Mouse (Mus musculus): Measurements from ENCODE around the gene Gm49721.
A peak's percentile ranks its signal among the peaks of the same experiment; 100 is the strongest.
"Not testable (repeated sequence)": the region's sequence is repeated elsewhere in the genome, so short reads cannot be mapped to it uniquely, and the experiment has no call there.

The Gm49721 gene

GRCm38 (mm10) chr17:6978287-6979248, at the start of gene Gm49721:
Gene Gm49721 (plus strand): TSS chr17:6978904.
- DNase-seq (ENCODE audit: low read depth, low spot score): not testable (repeated sequence)

- not testable (repeated sequence) for DNase-seq (ENCODE audit: low read depth, low spot score)
These were observed 47.1 kb upstream of the Gm49721 start for GRCm38 (mm10) chr17:6931625-6932024.

DNA sequence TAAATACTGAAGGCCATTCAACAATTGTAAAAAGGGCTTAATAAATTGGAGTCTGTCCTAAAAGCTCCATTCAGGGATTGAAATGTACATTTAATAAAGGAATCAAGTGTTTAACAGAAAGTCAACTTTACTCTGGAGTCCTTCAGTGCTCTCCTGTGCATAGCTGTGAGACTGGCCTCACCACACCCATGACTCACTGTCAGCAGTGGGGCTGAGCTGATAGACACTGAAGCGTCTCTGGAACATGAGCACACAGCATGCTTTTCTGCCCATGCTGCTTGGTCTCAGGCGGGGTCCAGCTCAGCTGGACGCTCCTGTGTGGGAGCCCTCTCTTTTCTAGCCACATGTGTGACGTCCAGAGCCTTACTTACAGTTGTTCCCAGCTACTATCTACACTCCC, 36.1 kb upstream of the Gm49721 start:
- not testable (repeated sequence) for DNase-seq (ENCODE audit: low read depth, low spot score)

- DNase-seq (ENCODE audit: low read depth, low spot score): not testable (repeated sequence)
These were observed 31.1 kb upstream of the Gm49721 start for GRCm38 (mm10) chr17:6947637-6947983.

- peak; percentile 86 for DNase-seq (ENCODE audit: low read depth, low spot score)
These were observed 30.5 kb upstream of the Gm49721 start, which contains the start of gene Rsph3b for GRCm38 (mm10) chr17:6947984-6948768. Gene Rsph3b (minus strand): TSS chr17:6948682.

GRCm38 (mm10) chr17:6948769-6949228, 29.9 kb upstream of the Gm49721 start:
- DNase-seq (ENCODE audit: low read depth, low spot score): not testable (repeated sequence)

- not testable (repeated sequence) for DNase-seq (ENCODE audit: low read depth, low spot score)
These were observed 19.8 kb upstream of the Gm49721 start for GRCm38 (mm10) chr17:6958881-6959280.

DNA sequence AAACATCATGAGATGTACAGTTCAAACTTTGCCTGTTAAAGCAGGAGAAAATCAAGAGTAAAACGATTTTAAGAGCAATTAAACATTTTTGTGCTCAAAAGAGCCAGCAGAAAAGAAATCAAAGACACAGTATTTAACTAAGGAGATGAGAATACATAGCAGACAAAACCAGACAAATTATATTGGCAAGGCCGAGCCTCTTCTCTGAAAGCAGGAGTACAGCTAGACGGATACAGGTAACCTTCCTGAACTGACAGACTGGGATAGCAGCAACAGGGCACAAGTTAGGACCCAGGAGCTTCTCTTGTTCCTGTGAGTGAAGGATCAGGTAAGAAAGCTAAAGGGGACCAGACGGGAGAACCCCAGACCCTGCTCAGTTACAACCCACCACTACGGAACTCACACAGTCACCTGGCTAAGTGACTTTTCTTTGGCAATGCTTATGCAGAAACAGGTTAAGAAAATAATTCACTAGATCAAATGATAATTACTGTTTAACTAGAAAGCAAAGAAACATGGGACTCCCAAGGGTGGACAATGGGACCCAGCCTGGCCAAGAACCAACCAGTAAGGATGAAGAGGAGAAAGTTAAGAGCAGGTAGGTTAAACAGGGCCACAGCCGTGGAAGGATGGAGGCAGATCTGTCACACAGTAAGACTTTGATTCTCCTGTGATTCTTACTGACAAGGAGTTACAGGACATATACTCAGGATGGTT, 19.0 kb upstream of the Gm49721 start:
- DNase-seq (ENCODE audit: low read depth, low spot score): not testable (repeated sequence)

DNA sequence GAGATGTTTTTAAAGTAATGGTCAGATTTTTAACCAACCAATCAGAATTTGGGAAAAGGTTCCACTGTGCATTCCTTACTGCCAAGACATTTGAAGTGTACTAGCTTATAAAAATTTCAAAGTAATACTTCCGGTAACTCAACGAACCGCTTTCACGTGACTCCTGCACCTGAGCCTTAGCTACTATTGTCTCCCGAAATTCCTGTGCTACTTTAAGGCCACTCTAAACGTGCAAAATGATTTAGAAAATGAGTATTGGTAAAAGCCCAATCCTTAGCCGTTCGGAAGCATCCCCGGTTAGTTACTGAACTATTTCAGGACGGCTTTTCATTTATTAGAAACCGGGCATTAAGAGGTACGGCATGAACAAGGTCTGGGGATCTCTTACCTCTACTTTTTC, 18.4 kb upstream of the Gm49721 start:
- DNase-seq (ENCODE audit: low read depth, low spot score): not testable (repeated sequence)

GRCm38 (mm10) chr17:6960776-6961175, 17.9 kb upstream of the Gm49721 start, which contains the start of gene Tagap1:
Gene Tagap1 (minus strand): TSS chr17:6961156.
- not testable (repeated sequence) for DNase-seq (ENCODE audit: low read depth, low spot score)

GRCm38 (mm10) chr17:6961181-6962000, 17.3 kb upstream of the Gm49721 start:
- not testable (repeated sequence) for DNase-seq (ENCODE audit: low read depth, low spot score)

- DNase-seq (ENCODE audit: low read depth, low spot score): not testable (repeated sequence)
These were observed 16.4 kb upstream of the Gm49721 start for GRCm38 (mm10) chr17:6962339-6962738.

DNA sequence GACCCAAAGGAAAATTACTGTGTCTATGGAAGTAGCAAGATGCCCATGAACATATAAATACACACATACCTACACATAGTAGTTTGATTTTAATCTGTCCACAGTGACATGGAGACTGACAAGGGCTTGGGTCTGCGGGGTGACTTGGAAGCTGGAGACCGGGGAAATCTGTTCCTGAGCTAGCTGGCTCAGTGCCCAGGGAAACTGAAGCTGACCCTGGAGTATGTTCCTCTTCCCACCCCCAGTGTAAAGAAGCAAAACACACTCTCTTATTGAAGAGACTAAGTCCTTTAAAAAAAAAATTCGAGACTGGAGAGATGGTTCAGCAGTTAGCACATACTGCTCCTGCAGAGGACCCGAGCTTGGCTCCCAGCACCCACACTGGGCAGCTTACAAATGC, 15.8 kb upstream of the Gm49721 start:
- DNase-seq (ENCODE audit: low read depth, low spot score): not testable (repeated sequence)

DNA sequence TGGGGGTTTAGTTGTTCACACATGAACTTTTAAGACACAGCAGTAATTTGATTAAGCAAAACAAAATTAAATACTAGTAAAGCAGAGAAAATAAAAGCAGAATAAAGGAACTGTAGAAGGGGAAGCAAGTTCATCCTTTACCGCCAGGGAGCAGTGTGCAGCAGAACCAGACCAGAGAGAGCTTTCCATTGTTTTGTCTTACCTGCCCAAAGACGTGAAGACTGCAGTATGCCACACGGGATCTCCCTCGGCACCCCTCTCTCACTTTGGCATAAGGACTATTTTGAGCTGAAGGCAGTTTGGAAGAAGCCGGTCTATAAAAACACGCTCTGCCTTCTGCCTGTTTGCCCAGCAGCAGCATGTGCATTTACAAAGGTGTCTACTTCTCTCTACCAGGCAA, 13.3 kb upstream of the Gm49721 start:
- DNase-seq (ENCODE audit: low read depth, low spot score): not testable (repeated sequence)

DNA sequence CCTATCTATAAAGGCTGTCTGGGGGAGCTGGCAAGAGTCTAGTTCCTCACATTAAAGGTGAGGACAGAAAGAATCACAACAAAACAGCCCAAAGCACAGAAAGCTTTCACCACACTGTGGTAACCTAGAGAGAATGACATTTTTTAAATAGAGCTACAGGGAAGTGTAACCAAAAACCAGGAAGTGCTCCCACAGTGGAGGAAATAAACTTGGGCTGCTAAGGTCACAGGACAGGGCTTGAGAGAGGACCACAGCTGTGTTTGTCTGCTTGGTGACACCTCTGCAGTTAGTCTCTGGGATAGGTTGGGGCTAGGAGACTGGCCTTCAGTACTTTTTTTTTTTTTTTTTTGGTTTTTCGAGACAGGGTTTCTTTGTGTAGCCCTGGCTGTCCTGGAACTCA, 11.0 kb upstream of the Gm49721 start:
- not testable (repeated sequence) for DNase-seq (ENCODE audit: low read depth, low spot score)

GRCm38 (mm10) chr17:6970334-6970733, 8.4 kb upstream of the Gm49721 start, which contains the start of gene Rnaset2b:
Gene Rnaset2b (plus strand): TSS chr17:6970634.
- DNase-seq (ENCODE audit: low read depth, low spot score): not testable (repeated sequence)

DNA sequence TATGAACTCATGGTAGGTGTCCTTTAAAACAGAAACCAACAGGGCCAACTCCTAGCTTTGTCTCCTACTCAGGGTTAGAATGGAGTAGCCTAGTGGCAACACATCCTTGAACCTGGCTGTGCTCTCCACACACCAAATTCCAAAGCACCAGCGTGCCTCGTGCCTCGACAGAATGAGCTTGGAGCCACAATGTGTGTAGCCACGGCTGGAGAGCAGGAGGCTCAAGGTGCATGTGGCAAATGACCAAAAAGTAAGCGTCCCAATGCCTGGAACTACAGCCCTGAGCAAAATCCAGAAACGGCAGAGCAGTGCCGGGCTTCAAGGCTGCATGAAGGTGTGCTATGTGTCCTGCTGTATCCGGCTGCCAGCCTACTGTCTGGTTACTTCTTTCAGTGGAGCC, 7.5 kb upstream of the Gm49721 start:
- DNase-seq (ENCODE audit: low read depth, low spot score): not testable (repeated sequence)

- not testable (repeated sequence) for DNase-seq (ENCODE audit: low read depth, low spot score)
These were observed 5.8 kb upstream of the Gm49721 start for GRCm38 (mm10) chr17:6972836-6973396.

DNA sequence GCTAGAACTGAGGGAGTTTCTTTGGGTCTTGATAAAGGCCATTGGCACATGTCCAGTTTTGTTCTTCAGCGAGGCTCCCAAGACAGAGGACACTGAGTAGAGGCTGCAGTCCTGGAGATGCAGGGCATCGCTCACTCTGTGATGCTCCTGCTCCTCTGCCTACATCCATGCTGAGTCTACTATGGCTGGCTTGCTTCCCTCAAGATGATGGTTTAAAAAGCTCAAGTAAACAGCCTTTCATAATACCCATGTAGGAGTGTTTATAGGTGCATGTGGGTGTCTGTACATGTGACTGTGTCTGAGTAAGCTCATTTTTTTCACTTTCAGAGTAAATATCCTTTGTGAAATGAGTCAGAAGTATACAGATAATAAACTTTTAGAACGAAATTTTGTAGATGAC, 3.7 kb upstream of the Gm49721 start:
- not testable (repeated sequence) for DNase-seq (ENCODE audit: low read depth, low spot score)

DNA sequence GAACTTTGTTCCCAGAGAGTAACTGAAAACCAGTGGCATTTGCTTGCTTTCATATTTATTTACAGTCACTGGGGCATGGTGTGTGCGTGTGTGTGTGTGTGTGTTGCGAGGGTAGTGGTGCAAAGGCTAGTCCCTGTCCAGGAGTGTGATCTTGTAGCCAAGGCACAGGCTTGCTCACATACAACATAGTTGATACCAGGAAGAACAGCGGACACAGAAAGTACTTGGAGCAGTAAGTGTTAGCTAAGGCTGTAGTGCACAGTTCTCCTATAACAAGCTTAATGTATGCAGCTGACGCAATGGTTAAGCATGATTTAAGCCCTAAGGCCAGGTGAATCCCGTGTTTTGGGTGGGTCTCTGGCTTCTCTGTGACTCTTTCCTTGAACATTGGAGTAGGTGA, 676 bp downstream of the Gm49721 start:
- DNase-seq (ENCODE audit: low read depth, low spot score): not testable (repeated sequence)

Data from mesoderm, embryonic 11.5 days (tissue).